Mouse (Mus musculus) kidney, adult 10 weeks (tissue): Measurements from ENCODE around the gene Olfr780. TPM values are rescaled to one million over a fixed set of nuclear protein-coding genes. Genes with fewer than 3 reads are reported as not detected.

Source experiments
- polyA plus RNA-seq: library from polyadenylated mRNA; stranded (reverse); fragments of 350-450 nt; fragmentation: Illumina TruSeq; extraction: RNeasy Lipid Tissue Mini Kit (QIAGEN cat#74804); gene quantifications from one replicate; pipeline ENCODE4 v1.2.3, GENCODE M21; 2014; ENCODE audit warnings: low read depth, low replicate concordance

Gene Olfr780
- not detected for polyA plus RNA-seq

GRCm38 (mm10) chr10:129317817-129318216, at the start of gene Olfr780:
Gene Olfr780 (plus strand): TSS chr10:129318117.

GRCm38 (mm10) chr10:129271081-129271535, 46.8 kb upstream of the Olfr780 start, which contains the start of gene Olfr777:
Gene Olfr777 (minus strand): TSS chr10:129271485.

GRCm38 (mm10) chr10:129328554-129328953, 10.6 kb downstream of the Olfr780 start, which contains the start of gene Olfr781:
Gene Olfr781 (plus strand): TSS chr10:129328854.

GRCm38 (mm10) chr10:129348550-129348949, 30.6 kb downstream of the Olfr780 start, which contains the start of gene Olfr782:
Gene Olfr782 (plus strand): TSS chr10:129348850.

Other genes with a start within 250 kb of the Olfr780 start
- gene Olfr766-ps1, start 249.1 kb upstream of the Olfr780 start, polyA plus RNA-seq, result not detected
- not detected for gene Olfr767, start 235.2 kb upstream of the Olfr780 start, polyA plus RNA-seq
- not detected for gene Olfr768, start 218.7 kb upstream of the Olfr780 start, polyA plus RNA-seq
- not detected for gene Olfr769, start 200.3 kb upstream of the Olfr780 start, polyA plus RNA-seq
- not detected for gene Olfr770, start 179.1 kb upstream of the Olfr780 start, polyA plus RNA-seq
- not detected for gene Olfr771, start 153.4 kb upstream of the Olfr780 start, polyA plus RNA-seq
- not detected for gene Olfr772, start 140.2 kb upstream of the Olfr780 start, polyA plus RNA-seq
- gene Olfr773, start 130.7 kb upstream of the Olfr780 start, polyA plus RNA-seq, result not detected
- gene Olfr774, start 81.9 kb upstream of the Olfr780 start, polyA plus RNA-seq, result not detected
- not detected for gene Olfr775, start 69.7 kb upstream of the Olfr780 start, polyA plus RNA-seq
- gene Olfr776, start 59.0 kb upstream of the Olfr780 start, polyA plus RNA-seq, result not detected
- not detected for gene Olfr777, start 46.6 kb upstream of the Olfr780 start, polyA plus RNA-seq
- gene Olfr781, start 10.7 kb downstream of the Olfr780 start, polyA plus RNA-seq, result not detected
- gene Olfr782, start 30.7 kb downstream of the Olfr780 start, polyA plus RNA-seq, result not detected
- not detected for gene Olfr784, start 66.0 kb downstream of the Olfr780 start, polyA plus RNA-seq
- gene Olfr785, start 87.3 kb downstream of the Olfr780 start, polyA plus RNA-seq, result not detected
- not detected for gene Olfr786, start 109.2 kb downstream of the Olfr780 start, polyA plus RNA-seq
- not detected for gene Olfr787, start 143.7 kb downstream of the Olfr780 start, polyA plus RNA-seq
- gene Olfr788, start 152.9 kb downstream of the Olfr780 start, polyA plus RNA-seq, result not detected
- not detected for gene Olfr789, start 166.6 kb downstream of the Olfr780 start, polyA plus RNA-seq
- gene Olfr790, start 180.4 kb downstream of the Olfr780 start, polyA plus RNA-seq, result not detected
- not detected for gene Olfr791, start 203.7 kb downstream of the Olfr780 start, polyA plus RNA-seq
- gene Olfr792, start 221.0 kb downstream of the Olfr780 start, polyA plus RNA-seq, result not detected
- gene Olfr794, start 249.5 kb downstream of the Olfr780 start, polyA plus RNA-seq, result not detected